Mouse (Mus musculus): Measurements from ENCODE around the gene Mto1.

GRCm38 (mm10) chr9:78516125-78516524, 68.1 kb downstream of the Mto1 start:
- TF ChIP-seq CTCF (IDR thresholded peaks at IDR 0.05; ENCODE audit: low read depth) (no peak), EP300 (IDR thresholded peaks at IDR 0.05; ENCODE audit: low read depth) (peak; percentile 90)
